Comparison of ENCODE assay signal across 17 mouse cellular contexts in the genomic region with DNA sequence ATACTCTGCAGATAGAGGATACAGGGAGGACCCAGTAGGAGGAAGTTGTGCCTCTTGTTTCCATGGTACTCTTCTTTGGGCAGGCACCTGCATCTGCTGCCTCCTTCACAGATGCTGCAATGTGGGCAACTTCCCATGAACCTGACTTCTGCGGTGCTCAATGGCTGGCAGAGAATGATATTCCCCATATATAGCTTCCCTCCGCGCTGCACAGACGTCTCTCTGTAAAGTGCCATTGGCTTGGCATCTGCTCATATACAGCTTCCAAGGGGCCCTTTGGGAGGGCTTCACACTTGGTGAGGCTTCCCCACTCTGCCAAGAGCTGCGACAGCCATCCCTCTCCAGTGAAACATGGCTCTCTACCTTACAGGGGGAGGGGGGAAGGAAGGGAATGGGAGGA.
A peak's percentile ranks its signal among the peaks of the same experiment; 100 is the strongest.
DNase-seq lines count a peak whose midpoint lies in the region; ATAC-seq and TF ChIP-seq lines count a peak whose summit lies in the region.
"Had no signal": no experiment of that assay in that cellular context is flagged by ENCODE, and none has a peak within 500 bp of the region (broad histone marks: within the 10 kb centered on the region; RNA-seq: fewer than 3 reads in every experiment).

No protein-coding gene starts in this region.

- 29% methylated on average over 5 of the region's 5 CpGs for WGBS in hindbrain, postnatal 0 days
- WGBS in hindbrain, embryonic 11.5 days = 89% methylated on average over 5 of the region's 5 CpGs

- peak; percentile 18 to 31 for DNase-seq in cerebellum, postnatal 14 days
- DNase-seq in cerebellum, postnatal 36 days = no peak
- DNase-seq in hindbrain, postnatal 0 days (ENCODE audit: low spot score) = peak; percentile 46
- DNase-seq in hindbrain, embryonic 11.5 days (ENCODE audit: low spot score) = no peak
- peak; percentile 85 for DNase-seq in brain, embryonic 14.5 days (ENCODE audit: low read depth)
- peak; percentile 26 to 38 for DNase-seq in left cerebral cortex, postnatal 36 days (ENCODE audit: low spot score in 2 of 2)
- no peak for DNase-seq in heart, postnatal 36 days
- DNase-seq: cerebellum, postnatal 25 days; heart, postnatal 10 days; kidney, postnatal 10 days; lung, postnatal 14 days; thymus, postnatal 4 days had no signal

- no peak overlapping the region for H3K27ac ChIP-seq in hindbrain, postnatal 0 days
- H3K27ac ChIP-seq in hindbrain, embryonic 11.5 days (ENCODE audit: low read depth, low read length) = no peak overlapping the region
- H3K27ac ChIP-seq: embryonic facial prominence, embryonic 12.5 days; liver, embryonic 14.5 days had no signal

- H3K9ac ChIP-seq in hindbrain, postnatal 0 days (replicated peaks; ENCODE audit: low read length) = no peak overlapping the region
- H3K9ac ChIP-seq in hindbrain, embryonic 11.5 days (ENCODE audit: low read depth, low read length) = no peak overlapping the region
- H3K9ac ChIP-seq: embryonic facial prominence, embryonic 12.5 days; liver, embryonic 14.5 days had no signal

- H3K27me3 ChIP-seq in hindbrain, postnatal 0 days (ENCODE audit: insufficient read depth, low read length) = no peaks in the 10 kb centered on the region
- no peaks in the 10 kb centered on the region for H3K27me3 ChIP-seq in hindbrain, embryonic 11.5 days (ENCODE audit: control insufficient read depth, insufficient read depth, low read length)
- H3K27me3 ChIP-seq: embryonic facial prominence, embryonic 12.5 days had no signal

- ATAC-seq in hindbrain, postnatal 0 days = no peak
- ATAC-seq in hindbrain, embryonic 11.5 days (ENCODE audit: low FRiP score) = no peak
- ATAC-seq in megakaryocyte-erythroid progenitor cell, adult 5-6 weeks (replicated peaks; ENCODE audit: low FRiP score, low TSS enrichment, poor library complexity, severe bottlenecking) = no peak
- ATAC-seq: intestine, embryonic 16.5 days had no signal

- H3K9me3 ChIP-seq in hindbrain, postnatal 0 days (ENCODE audit: low read length) = no peaks in the 10 kb centered on the region
- no peaks in the 10 kb centered on the region for H3K9me3 ChIP-seq in hindbrain, embryonic 11.5 days (ENCODE audit: control insufficient read depth, low read length)
- H3K9me3 ChIP-seq: embryonic facial prominence, embryonic 12.5 days had no signal

- no peak overlapping the region for H3K4me3 ChIP-seq in hindbrain, postnatal 0 days (ENCODE audit: low read length)
- H3K4me3 ChIP-seq in hindbrain, embryonic 11.5 days (ENCODE audit: low read depth, low read length) = no peak overlapping the region
- H3K4me3 ChIP-seq: embryonic facial prominence, embryonic 12.5 days had no signal

- no peak overlapping the region for H3K4me2 ChIP-seq in hindbrain, postnatal 0 days (ENCODE audit: low read depth, low read length)
- H3K4me2 ChIP-seq in hindbrain, embryonic 11.5 days (replicated peaks; ENCODE audit: low read depth, low read length) = no peak overlapping the region
- H3K4me2 ChIP-seq: embryonic facial prominence, embryonic 12.5 days; midbrain, embryonic 11.5 days had no signal

- TF ChIP-seq POLR2A in brain, embryonic 14.5 days (IDR thresholded peaks at IDR 0.05; ENCODE audit: borderline replicate concordance, extremely low read depth, insufficient read depth, insufficient read length, poor library complexity, severe bottlenecking) = no peak

- TF ChIP-seq CTCF in hindbrain, postnatal 0 days (IDR thresholded peaks at IDR 0.05; ENCODE audit: low read depth) = no peak
- TF ChIP-seq CTCF in brain, embryonic 14.5 days (IDR thresholded peaks at IDR 0.05; ENCODE audit: borderline replicate concordance, extremely low read depth, insufficient read depth, insufficient read length) = no peak

- H3K4me1 ChIP-seq in hindbrain, postnatal 0 days (ENCODE audit: insufficient read depth, low read length) = no peaks in the 10 kb centered on the region
- no peaks in the 10 kb centered on the region for H3K4me1 ChIP-seq in hindbrain, embryonic 11.5 days (replicated peaks; ENCODE audit: control insufficient read depth, insufficient read depth, low read length)
- H3K4me1 ChIP-seq: embryonic facial prominence, embryonic 12.5 days had no signal

- no peaks in the 10 kb centered on the region for H3K36me3 ChIP-seq in hindbrain, postnatal 0 days (ENCODE audit: insufficient read depth, low read length)
- no peaks in the 10 kb centered on the region for H3K36me3 ChIP-seq in hindbrain, embryonic 11.5 days (ENCODE audit: control insufficient read depth, insufficient read depth, low read length)
- H3K36me3 ChIP-seq: embryonic facial prominence, embryonic 12.5 days had no signal

- intact Hi-C loops in left cerebral cortex, postnatal 36 days (cut with DNase I) = no loop called here
- intact Hi-C loops in heart, postnatal 36 days (cut with DNase I) = no loop called here

Comparison
In these comparisons a context has a peak if more than half of its experiments do, and no peak if none do; other contexts are left out.
1. DNase-seq: peak in cerebellum, postnatal 14 days (2 of 2), hindbrain, postnatal 0 days (single experiment), brain, embryonic 14.5 days (single experiment) and left cerebral cortex, postnatal 36 days (2 of 2); none in cerebellum, postnatal 36 days (0 of 2), hindbrain, embryonic 11.5 days (single experiment) and heart, postnatal 36 days (0 of 2).